Mouse (Mus musculus) forebrain, embryonic 12.5 days (tissue): ENCODE measurements around the gene Mt1. TPM values are rescaled to one million over a fixed set of nuclear protein-coding genes. Genes with fewer than 3 reads are reported as not detected.
"Not testable (repeated sequence)": the region's sequence is repeated elsewhere in the genome, so short reads cannot be mapped to it uniquely, and the experiment has no call there.

Experiments
- ATAC-seq: fragments of 200-750 bp; cut with Nextera tagmentation; 2 replicates; pipeline ENCODE4 v1.8.0; 2017; ENCODE audit warnings: moderate TSS enrichment; ENCODE audit not compliant: low FRiP score
- H3K27ac ChIP-seq: fragments of 300-500 bp; sonication (generic); 2 replicates; pipeline ENCODE4 v1.5.1; 2016; ENCODE audit warnings: mild to moderate bottlenecking
- H3K27me3 ChIP-seq: fragments of 300-500 bp; sonication (generic); 2 replicates; pipeline ENCODE4 v1.6.1; 2016; ENCODE audit warnings: mild to moderate bottlenecking
- H3K36me3 ChIP-seq: fragments of 300-500 bp; sonication (generic); replicated peaks from 2 replicates; pipeline ENCODE4 v1.6.1; 2016; ENCODE audit warnings: mild to moderate bottlenecking
- H3K4me1 ChIP-seq: fragments of 300-500 bp; sonication (generic); 2 replicates; pipeline ENCODE4 v1.6.1; 2016
- H3K4me2 ChIP-seq: fragments of 300-500 bp; sonication (generic); 2 replicates; pipeline ENCODE4 v1.6.1; 2016; ENCODE audit warnings: mild to moderate bottlenecking, moderate library complexity
- H3K4me3 ChIP-seq: fragments of 300-500 bp; sonication (generic); replicated peaks from 2 replicates; pipeline ENCODE4 v1.5.1; 2016; ENCODE audit warnings: mild to moderate bottlenecking
- H3K9ac ChIP-seq: fragments of 300-500 bp; sonication (generic); 2 replicates; pipeline ENCODE4 v1.6.1; 2016; ENCODE audit warnings: mild to moderate bottlenecking
- H3K9me3 ChIP-seq: fragments of 300-500 bp; sonication (generic); 2 replicates; pipeline ENCODE4 v1.6.1; 2016
- WGBS: fragments of 180-500 bp; shearing (Covaris S2); methylation state at CpG from one replicate; pipeline ENCODE4 v1.1.7; 2016; 5-methylcytosine and 5-hydroxymethylcytosine counted together
- polyA plus RNA-seq: library from polyadenylated mRNA; unstranded; fragments of >200 nt; fragmentation: Nextera tagmentation; extraction: Ambion mirVana; gene quantifications from 2 replicates; pipeline ENCODE4 v1.2.1, GENCODE M21; 2016

Gene Mt1
- polyA plus RNA-seq = 64.4 and 76.2 TPM in 2 replicates

- WGBS = under 1% methylated on average over 50 of the region's 50 CpGs
These were observed at the start of gene Mt1 for GRCm38 (mm10) chr8:94178857-94179712. Gene Mt1, plus strand, starts transcription at chr8:94179082.

GRCm38 (mm10) chr8:94129133-94129789, 49.6 kb upstream of the Mt1 start:
- no peak overlapping the region for H3K9ac ChIP-seq
- ATAC-seq = no peak
- H3K4me3 ChIP-seq = no peak overlapping the region
- H3K36me3 ChIP-seq = no peaks in the 10 kb centered on the region
- H3K4me1 ChIP-seq = peaks cover 7% of the 10 kb centered on the region; the same call in 1 of the 2 replicates
- H3K9me3 ChIP-seq = 0 out of 2 replicates have a peak, but pooled peaks cover 3% of the 10 kb centered on the region
- H3K27me3 ChIP-seq = no peaks in the 10 kb centered on the region
- no peak overlapping the region for H3K4me2 ChIP-seq
- no peak overlapping the region for H3K27ac ChIP-seq
- 71% methylated on average over 6 of the region's 6 CpGs for WGBS

More at GRCm38 (mm10) chr8:94178857-94179712, at the start of gene Mt1:
- Histone ChIP-seq H3K27ac (no peak within 1 kb of the TSS), H3K4me1 (peaks cover 27% of the 10 kb centered on the region), H3K36me3 (no peaks in the 10 kb centered on the region), H3K4me3 (peak within 1 kb of the TSS; percentile 44), H3K4me2 (peak within 1 kb of the TSS; percentile 75), H3K9me3 (no peaks in the 10 kb centered on the region), H3K9ac (peak within 1 kb of the TSS; percentile 52), H3K27me3 (peaks cover 96% of the 10 kb centered on the region)
- peak; percentile 80 for ATAC-seq

DNA sequence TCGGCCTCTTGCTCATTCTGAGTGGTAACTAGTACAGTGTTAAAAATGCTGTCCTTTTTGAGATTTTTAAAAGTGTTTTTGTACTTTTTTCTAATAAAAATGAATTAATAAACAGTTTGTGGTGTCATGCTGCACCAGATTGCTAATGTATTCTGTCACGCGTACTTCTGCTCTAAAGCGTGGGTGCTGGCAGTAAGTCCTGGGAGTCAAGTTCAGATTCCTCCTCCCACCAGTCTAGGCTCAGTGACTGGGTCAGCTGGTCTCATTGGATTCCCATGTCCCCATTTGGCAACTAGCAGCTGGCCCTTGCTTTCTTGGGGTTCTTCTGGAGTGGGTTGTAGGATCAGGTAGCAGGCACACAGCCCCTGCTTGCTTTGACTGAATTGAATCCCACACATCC, 48.8 kb upstream of the Mt1 start:
- Histone ChIP-seq H3K4me1 (peaks cover 7% of the 10 kb centered on the region; the same call in 1 of the 2 replicates), H3K9ac (no peak overlapping the region), H3K27ac (no peak overlapping the region), H3K36me3 (no peaks in the 10 kb centered on the region), H3K9me3 (0 out of 2 replicates have a peak, but pooled peaks cover 3% of the 10 kb centered on the region), H3K27me3 (no peaks in the 10 kb centered on the region), H3K4me2 (no peak overlapping the region), H3K4me3 (no peak overlapping the region)
- 98% methylated on average over 4 of the region's 4 CpGs for WGBS
- no peak for ATAC-seq

DNA sequence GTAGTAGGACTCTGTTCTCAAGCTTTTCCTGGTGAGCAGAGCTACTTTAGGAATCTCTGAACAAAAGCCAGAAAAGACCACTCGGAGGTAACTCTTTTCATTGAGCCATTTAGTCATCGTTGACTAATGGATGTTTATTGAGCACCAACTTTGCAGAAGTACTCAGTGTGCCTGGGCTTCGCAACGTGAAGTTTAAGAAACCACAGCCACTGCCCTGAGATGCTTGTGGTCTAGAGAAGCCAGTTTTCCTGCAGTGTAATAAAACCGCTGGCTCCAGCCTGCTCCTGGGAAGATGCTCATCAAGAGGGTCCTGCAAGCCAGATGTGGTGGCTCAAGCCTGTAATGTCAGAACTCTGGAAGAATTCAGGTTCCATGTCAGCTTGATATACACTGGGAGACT, 46.8 kb upstream of the Mt1 start:
- H3K9me3 ChIP-seq = 0 out of 2 replicates have a peak, but pooled peaks cover 3% of the 10 kb centered on the region
- H3K27me3 ChIP-seq = no peaks in the 10 kb centered on the region
- H3K4me1 ChIP-seq = peaks cover 7% of the 10 kb centered on the region; the same call in 1 of the 2 replicates
- 80% methylated on average over 5 of the region's 5 CpGs for WGBS
- no peak overlapping the region for H3K4me2 ChIP-seq
- H3K4me3 ChIP-seq = no peak overlapping the region
- no peak for ATAC-seq
- H3K36me3 ChIP-seq = no peaks in the 10 kb centered on the region
- H3K27ac ChIP-seq = no peak overlapping the region
- no peak overlapping the region for H3K9ac ChIP-seq

GRCm38 (mm10) chr8:94134601-94135000, 44.3 kb upstream of the Mt1 start:
- not testable (repeated sequence) for ATAC-seq, H3K27ac ChIP-seq, H3K9me3 ChIP-seq, H3K4me1 ChIP-seq, H3K4me2 ChIP-seq, H3K27me3 ChIP-seq, H3K4me3 ChIP-seq, H3K36me3 ChIP-seq, H3K9ac ChIP-seq
- 85% methylated on average over 3 of the region's 3 CpGs for WGBS

DNA sequence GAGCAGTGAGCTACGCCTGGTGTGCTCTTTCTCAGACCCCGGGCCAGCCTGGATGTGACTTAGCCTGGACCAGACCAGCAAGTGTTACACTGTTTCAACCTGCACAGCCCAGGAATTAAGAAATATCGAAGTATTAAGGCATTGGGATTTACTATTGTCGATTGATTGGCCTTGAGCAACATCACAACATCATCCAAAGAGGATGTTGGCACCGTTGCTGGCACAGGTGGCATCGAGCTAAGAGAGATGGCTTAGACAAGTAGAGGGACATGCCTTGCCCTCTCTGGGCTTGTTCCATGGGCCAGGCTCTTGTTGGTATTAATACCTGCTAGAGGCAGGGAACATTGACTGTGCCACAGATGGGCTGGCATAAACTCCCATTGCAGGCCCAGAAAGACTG, 43.3 kb upstream of the Mt1 start:
- no peak overlapping the region for H3K9ac ChIP-seq

DNA sequence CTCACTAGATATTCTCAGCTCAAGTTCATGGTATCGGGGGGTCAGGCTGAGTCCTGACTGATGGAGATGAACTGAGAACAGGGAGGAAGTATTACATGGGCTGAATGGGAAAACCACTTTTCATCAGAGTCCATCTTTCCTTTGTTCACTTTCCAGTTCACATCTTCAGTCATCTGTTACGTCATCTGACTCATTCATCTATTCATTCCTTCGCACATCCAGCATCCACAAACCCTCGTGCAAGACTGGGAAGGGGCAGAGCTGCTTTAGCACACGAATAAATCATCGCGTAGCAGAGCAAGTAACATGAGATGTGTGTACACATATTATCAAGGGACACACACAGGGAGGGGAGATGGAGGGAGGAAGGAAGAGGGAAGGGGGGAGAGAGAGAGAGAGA, 42.7 kb upstream of the Mt1 start:
- no peaks in the 10 kb centered on the region for H3K27me3 ChIP-seq
- no peak overlapping the region for H3K27ac ChIP-seq
- H3K4me3 ChIP-seq = no peak overlapping the region
- WGBS = 82% methylated on average over 7 of the region's 7 CpGs
- no peak for ATAC-seq
- no peak overlapping the region for H3K9ac ChIP-seq
- no peaks in the 10 kb centered on the region for H3K36me3 ChIP-seq
- no peaks in the 10 kb centered on the region for H3K4me1 ChIP-seq
- 0 out of 2 replicates have a peak, but pooled peaks cover 3% of the 10 kb centered on the region for H3K9me3 ChIP-seq
- no peak overlapping the region for H3K4me2 ChIP-seq

More for the DNA sequence above, 43.3 kb upstream of the Mt1 start:
- H3K36me3 ChIP-seq = no peaks in the 10 kb centered on the region
- WGBS = 91% methylated on average over 6 of the region's 6 CpGs
- H3K4me3 ChIP-seq = no peak overlapping the region
- H3K27ac ChIP-seq = no peak overlapping the region
- H3K4me1 ChIP-seq = no peaks in the 10 kb centered on the region
- no peaks in the 10 kb centered on the region for H3K27me3 ChIP-seq
- H3K9me3 ChIP-seq = 0 out of 2 replicates have a peak, but pooled peaks cover 3% of the 10 kb centered on the region
- H3K4me2 ChIP-seq = no peak overlapping the region
- ATAC-seq = no peak

- 54% methylated on average over 6 of the region's 6 CpGs for WGBS
- no peak for ATAC-seq
- Histone ChIP-seq H3K9ac (no peak within 1 kb of the TSS), H3K4me1 (no peaks in the 10 kb centered on the region), H3K4me3 (no peak within 1 kb of the TSS), H3K36me3 (no peaks in the 10 kb centered on the region), H3K27me3 (no peaks in the 10 kb centered on the region), H3K27ac (no peak within 1 kb of the TSS), H3K9me3 (0 out of 2 replicates have a peak, but pooled peaks cover 3% of the 10 kb centered on the region), H3K4me2 (no peak within 1 kb of the TSS)
These were observed 41.9 kb upstream of the Mt1 start, which contains the start of gene Mt4 for GRCm38 (mm10) chr8:94136933-94137332. Gene Mt4, plus strand, starts transcription at chr8:94137197.

- Histone ChIP-seq H3K27me3 (no peaks in the 10 kb centered on the region), H3K4me3 (no peak overlapping the region), H3K9ac (no peak overlapping the region), H3K27ac (no peak overlapping the region), H3K9me3 (no peaks in the 10 kb centered on the region), H3K4me1 (no peaks in the 10 kb centered on the region), H3K4me2 (no peak overlapping the region), H3K36me3 (no peaks in the 10 kb centered on the region; the same call in 1 of the 2 replicates)
- no peak for ATAC-seq
- WGBS = 83% methylated on average over 4 of the region's 4 CpGs
These were observed 38.6 kb upstream of the Mt1 start for GRCm38 (mm10) chr8:94140266-94140795.

GRCm38 (mm10) chr8:94148236-94148635, 30.6 kb upstream of the Mt1 start:
- Histone ChIP-seq H3K4me2 (no peak overlapping the region), H3K9ac (no peak overlapping the region), H3K27ac (no peak overlapping the region), H3K9me3 (no peaks in the 10 kb centered on the region), H3K4me1 (peaks cover 20% of the 10 kb centered on the region), H3K36me3 (no peaks in the 10 kb centered on the region), H3K4me3 (no peak overlapping the region), H3K27me3 (peaks cover 19% of the 10 kb centered on the region; the same call in 1 of the 2 replicates)
- ATAC-seq = no peak
- WGBS = 48% methylated on average over 5 of the region's 5 CpGs

- Histone ChIP-seq H3K4me3 (no peak overlapping the region), H3K9me3 (no peaks in the 10 kb centered on the region), H3K27ac (no peak overlapping the region), H3K4me2 (no peak overlapping the region), H3K27me3 (peaks cover 16% of the 10 kb centered on the region; the same call in 1 of the 2 replicates), H3K36me3 (no peaks in the 10 kb centered on the region), H3K4me1 (peaks cover 39% of the 10 kb centered on the region), H3K9ac (no peak overlapping the region)
- ATAC-seq = no peak
- 78% methylated on average over 5 of the region's 5 CpGs for WGBS
These were observed 28.0 kb upstream of the Mt1 start for GRCm38 (mm10) chr8:94150925-94151324.
